Mouse (Mus musculus) testis, adult 2 months (tissue): ENCODE measurements around the gene Txn2. TPM values are rescaled to one million over a fixed set of nuclear protein-coding genes. Genes with fewer than 3 reads are reported as not detected.

Source experiments
- H3K27ac ChIP-seq: fragments of 200-500 bp; 2 replicates; pipeline ENCODE4 v1.5.1; 2012; ENCODE audit warnings: low read depth, low read length; ENCODE audit not compliant: control insufficient read depth, insufficient read depth
- H3K27me3 ChIP-seq: fragments of 200-500 bp; 2 replicates; pipeline ENCODE4 v1.6.1; 2012; ENCODE audit warnings: mild to moderate bottlenecking, low read length, moderate library complexity; ENCODE audit not compliant: control insufficient read depth, insufficient read depth
- H3K36me3 ChIP-seq: fragments of 200-500 bp; 2 replicates; pipeline ENCODE4 v1.6.1; 2012; ENCODE audit warnings: mild to moderate bottlenecking, low read length; ENCODE audit not compliant: control insufficient read depth, insufficient read depth
- H3K4me1 ChIP-seq: fragments of 200-500 bp; 2 replicates; pipeline ENCODE4 v1.6.1; 2012; ENCODE audit warnings: low read length; ENCODE audit not compliant: control insufficient read depth, insufficient read depth
- H3K4me3 ChIP-seq: fragments of 200-500 bp; 2 replicates; pipeline ENCODE4 v1.5.1; 2012; ENCODE audit warnings: low read depth, mild to moderate bottlenecking, low read length, moderate library complexity, mixed read lengths; ENCODE audit not compliant: control insufficient read depth
- CTCF ChIP-seq: fragments of 200-500 bp; IDR thresholded peaks from 2 replicates; pipeline ENCODE4 v1.5.1; 2012; ENCODE audit warnings: low read depth, mild to moderate bottlenecking, inconsistent platforms, low read length, moderate library complexity; ENCODE audit not compliant: control insufficient read depth, insufficient read depth, insufficient replicate concordance
- POLR2A ChIP-seq: fragments of 200-500 bp; IDR thresholded peaks from 2 replicates; pipeline ENCODE4 v1.6.1; 2012; ENCODE audit warnings: low read depth, mild to moderate bottlenecking, inconsistent platforms, low read length, moderate library complexity; ENCODE audit not compliant: control insufficient read depth
- polyA plus RNA-seq: library from polyadenylated mRNA; depleted of rRNA; stranded (reverse); fragments of >200 nt; gene quantifications from 2 replicates; pipeline ENCODE4 v1.2.3, GENCODE M21; 2012

Txn2 gene
- polyA plus RNA-seq, 1 experiment, result 133 TPM

DNA sequence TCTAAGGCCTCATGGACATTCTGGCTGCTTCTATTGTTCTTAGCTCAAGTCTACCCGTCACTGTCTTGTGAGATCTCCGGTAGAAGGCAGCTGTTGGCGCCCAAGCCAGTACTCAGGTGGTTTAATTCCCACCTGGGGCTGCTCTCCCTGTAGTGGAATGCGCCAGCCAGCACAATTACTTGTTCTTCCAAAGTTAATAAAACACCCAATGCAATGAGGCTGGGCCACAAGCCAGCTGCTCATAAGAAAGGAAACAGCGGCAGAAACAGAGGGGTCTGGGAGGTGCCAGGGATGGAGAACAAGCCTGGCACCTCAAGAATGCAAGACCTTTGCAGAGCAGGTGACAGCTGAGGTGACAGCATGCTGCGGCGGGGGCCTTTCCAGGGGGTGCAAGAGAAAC lies 20.3 kb upstream of the Txn2 start:
- Histone ChIP-seq H3K36me3 (no peaks in the 10 kb centered on the region), H3K27ac (no peak overlapping the region), H3K27me3 (no peaks in the 10 kb centered on the region), H3K4me3 (no peak overlapping the region), H3K4me1 (no peaks in the 10 kb centered on the region)
- TF ChIP-seq POLR2A, result no peak
- TF ChIP-seq CTCF, result no peak

DNA sequence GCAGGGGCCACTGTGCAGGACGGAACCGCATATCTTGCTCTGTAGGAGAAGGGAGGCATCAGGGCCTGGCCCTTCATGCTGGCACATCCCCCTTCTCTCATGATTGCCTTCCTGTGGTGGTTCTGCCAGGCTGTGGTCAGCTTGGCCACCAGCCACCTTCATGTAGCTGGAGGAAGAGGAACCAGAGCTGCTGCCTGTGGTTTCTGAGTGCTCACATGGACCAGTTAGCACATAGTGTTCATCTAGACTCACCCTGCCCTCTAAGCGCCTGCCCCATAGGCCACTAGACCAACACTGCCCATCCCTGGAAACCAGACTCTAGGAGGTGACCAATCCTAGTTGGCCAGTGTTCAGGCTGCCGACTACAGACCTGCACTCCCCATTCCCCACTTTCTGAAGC lies 16.9 kb upstream of the Txn2 start:
- Histone ChIP-seq H3K4me1 (no peaks in the 10 kb centered on the region), H3K27ac (no peak overlapping the region), H3K4me3 (no peak overlapping the region), H3K27me3 (no peaks in the 10 kb centered on the region), H3K36me3 (no peaks in the 10 kb centered on the region)
- TF ChIP-seq CTCF (no peak), POLR2A (no peak)

DNA sequence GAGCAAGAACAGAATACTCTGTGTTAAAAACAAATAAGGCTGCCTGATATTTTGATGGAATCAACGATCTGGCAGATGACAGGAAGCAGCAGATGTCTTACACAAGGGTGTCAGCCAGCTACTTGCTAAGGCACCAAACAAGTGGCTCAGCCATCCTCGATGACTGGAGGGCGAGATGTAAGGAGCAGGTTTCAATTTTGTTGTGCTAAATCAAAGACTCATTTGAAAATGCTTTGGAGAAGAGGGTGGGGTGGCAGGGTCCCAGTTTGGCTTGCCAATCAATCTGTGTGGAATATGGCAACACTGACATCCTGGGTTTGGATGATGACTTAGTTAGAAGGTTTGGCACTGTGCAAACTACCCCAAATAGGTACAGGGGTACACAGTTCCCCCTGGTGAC lies 12.8 kb upstream of the Txn2 start:
- H3K36me3 ChIP-seq, result no peaks in the 10 kb centered on the region
- H3K27me3 ChIP-seq, result no peaks in the 10 kb centered on the region
- H3K27ac ChIP-seq, result no peak overlapping the region
- H3K4me3 ChIP-seq, result no peak overlapping the region
- no peaks in the 10 kb centered on the region for H3K4me1 ChIP-seq
- TF ChIP-seq CTCF (no peak), POLR2A (no peak)

DNA sequence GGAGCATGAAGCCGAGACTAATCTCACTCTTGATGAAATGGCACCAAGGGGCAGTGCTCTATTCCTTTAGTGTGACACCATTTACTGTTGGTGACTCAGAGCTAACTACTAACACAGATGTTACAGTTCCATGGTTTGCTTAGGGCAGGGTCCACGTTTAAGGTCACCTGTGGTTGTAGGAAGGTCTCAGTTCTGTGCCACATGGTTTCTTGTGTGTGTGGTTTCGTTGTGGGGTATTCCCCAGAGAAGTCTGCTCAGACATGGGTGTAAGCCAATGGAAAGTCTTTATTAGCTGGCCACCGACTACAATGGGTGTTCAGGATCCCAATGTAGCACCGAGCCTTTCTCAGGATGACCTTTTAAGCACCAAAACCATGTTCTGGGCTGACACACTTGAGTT lies 9.7 kb upstream of the Txn2 start:
- no peak overlapping the region for H3K4me3 ChIP-seq
- no peaks in the 10 kb centered on the region; the same call in 1 of the 2 replicates for H3K4me1 ChIP-seq
- H3K27me3 ChIP-seq, result no peaks in the 10 kb centered on the region
- no peaks in the 10 kb centered on the region for H3K36me3 ChIP-seq
- no peak overlapping the region for H3K27ac ChIP-seq
- TF ChIP-seq CTCF (no peak), POLR2A (no peak)

DNA sequence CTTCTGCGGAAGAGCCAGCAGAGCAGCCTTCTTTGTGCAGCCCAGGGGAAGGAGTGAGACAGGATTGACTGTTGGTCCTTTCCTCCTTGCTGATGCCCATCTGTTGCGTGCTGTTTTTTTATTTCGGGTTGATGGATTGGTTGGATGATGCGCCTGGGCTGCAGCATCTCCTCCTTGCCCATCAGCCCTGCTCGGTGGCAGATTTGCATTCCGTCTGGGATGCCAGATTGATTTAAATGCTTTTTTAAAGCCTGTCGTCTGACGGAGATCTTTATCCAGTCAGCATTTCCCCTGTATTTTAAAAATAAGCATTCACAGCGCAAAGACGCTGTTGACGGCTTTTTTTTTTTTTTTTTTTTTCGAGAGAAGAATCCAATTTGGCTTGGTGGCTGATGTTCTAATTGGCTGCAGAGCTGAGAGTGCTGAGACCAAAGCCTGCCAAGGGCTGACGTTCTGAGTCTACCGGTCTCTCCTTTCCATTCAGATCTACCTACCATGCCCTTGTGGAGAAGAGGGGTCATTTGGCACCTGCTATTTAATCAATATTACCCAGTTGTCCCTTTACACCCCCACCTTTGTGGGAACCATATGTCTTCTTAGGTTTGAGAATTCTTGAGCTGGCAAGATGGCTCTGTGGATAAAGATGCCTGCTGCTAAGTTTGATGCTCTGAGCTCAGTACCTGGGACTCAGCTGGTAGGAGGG lies 7.0 kb upstream of the Txn2 start:
- TF ChIP-seq POLR2A, result no peak
- no peak for TF ChIP-seq CTCF
- Histone ChIP-seq H3K27ac (no peak overlapping the region), H3K4me1 (no peaks in the 10 kb centered on the region; the same call in 1 of the 2 replicates), H3K36me3 (no peaks in the 10 kb centered on the region), H3K27me3 (no peaks in the 10 kb centered on the region), H3K4me3 (no peak overlapping the region)

DNA sequence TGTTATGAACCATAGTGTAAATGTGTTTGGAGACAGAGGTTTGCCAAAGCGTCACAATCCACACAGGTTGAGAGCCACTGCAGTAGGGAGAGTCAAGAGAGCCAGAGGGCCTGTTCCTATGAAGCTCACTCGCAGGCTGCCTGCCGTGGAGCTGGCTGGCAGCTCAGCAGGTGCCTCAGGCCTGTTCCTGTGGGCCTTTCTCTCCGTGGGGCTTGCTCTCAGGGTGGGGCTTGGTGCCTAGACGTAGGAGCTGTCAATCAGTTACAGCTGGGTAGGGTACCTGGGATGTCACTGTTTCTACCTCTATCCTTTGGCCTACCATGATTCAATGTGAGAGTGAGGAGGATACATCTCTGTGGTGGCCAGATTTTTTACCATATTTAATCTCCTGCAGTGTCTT lies 6.2 kb upstream of the Txn2 start:
- H3K4me3 ChIP-seq, result no peak overlapping the region
- no peak overlapping the region for H3K27ac ChIP-seq
- no peaks in the 10 kb centered on the region; the same call in 1 of the 2 replicates for H3K4me1 ChIP-seq
- no peaks in the 10 kb centered on the region for H3K36me3 ChIP-seq
- TF ChIP-seq POLR2A, result no peak
- no peaks in the 10 kb centered on the region for H3K27me3 ChIP-seq

DNA sequence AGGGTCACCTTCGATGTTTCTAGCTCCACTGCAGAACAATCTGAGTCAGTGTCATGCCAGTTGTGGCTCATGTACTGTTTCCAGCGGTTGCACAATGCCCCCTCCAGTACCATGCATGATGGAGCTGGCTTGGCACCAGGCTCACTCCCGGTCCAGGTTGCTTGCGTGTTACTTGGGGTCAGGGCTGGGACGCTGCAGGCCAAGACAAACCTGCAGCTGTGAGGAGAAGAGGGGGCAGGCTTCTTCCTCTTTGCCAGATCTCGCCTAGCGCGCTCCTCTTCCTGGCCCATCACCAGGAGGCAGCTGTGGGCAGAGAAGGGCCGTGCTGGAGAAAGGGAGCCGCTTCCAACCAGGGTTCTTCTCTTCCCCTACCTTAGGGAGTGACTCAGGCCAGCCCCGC lies 5.5 kb upstream of the Txn2 start:
- no peaks in the 10 kb centered on the region; the same call in none of the 2 replicates for H3K4me1 ChIP-seq
- no peaks in the 10 kb centered on the region for H3K27me3 ChIP-seq
- H3K27ac ChIP-seq, result no peak overlapping the region
- no peak for TF ChIP-seq POLR2A
- TF ChIP-seq CTCF, result no peak
- H3K4me3 ChIP-seq, result no peak overlapping the region
- no peaks in the 10 kb centered on the region for H3K36me3 ChIP-seq
